Mouse (Mus musculus) embryonic fibroblast, embryonic 13.5 days (primary cell): ENCODE data around the gene Tmem234.

Source experiments
- CTCF ChIP-seq: IDR thresholded peaks from 2 replicates; pipeline ENCODE4 v1.5.1; 2011; ENCODE audit warnings: mild to moderate bottlenecking, control low read depth, low read length, moderate library complexity, borderline replicate concordance; ENCODE audit not compliant: insufficient read depth
- POLR2A ChIP-seq: IDR thresholded peaks from 2 replicates; pipeline ENCODE4 v1.6.1; 2011; ENCODE audit warnings: low read depth, mild to moderate bottlenecking, control low read depth, low read length, moderate library complexity

DNA sequence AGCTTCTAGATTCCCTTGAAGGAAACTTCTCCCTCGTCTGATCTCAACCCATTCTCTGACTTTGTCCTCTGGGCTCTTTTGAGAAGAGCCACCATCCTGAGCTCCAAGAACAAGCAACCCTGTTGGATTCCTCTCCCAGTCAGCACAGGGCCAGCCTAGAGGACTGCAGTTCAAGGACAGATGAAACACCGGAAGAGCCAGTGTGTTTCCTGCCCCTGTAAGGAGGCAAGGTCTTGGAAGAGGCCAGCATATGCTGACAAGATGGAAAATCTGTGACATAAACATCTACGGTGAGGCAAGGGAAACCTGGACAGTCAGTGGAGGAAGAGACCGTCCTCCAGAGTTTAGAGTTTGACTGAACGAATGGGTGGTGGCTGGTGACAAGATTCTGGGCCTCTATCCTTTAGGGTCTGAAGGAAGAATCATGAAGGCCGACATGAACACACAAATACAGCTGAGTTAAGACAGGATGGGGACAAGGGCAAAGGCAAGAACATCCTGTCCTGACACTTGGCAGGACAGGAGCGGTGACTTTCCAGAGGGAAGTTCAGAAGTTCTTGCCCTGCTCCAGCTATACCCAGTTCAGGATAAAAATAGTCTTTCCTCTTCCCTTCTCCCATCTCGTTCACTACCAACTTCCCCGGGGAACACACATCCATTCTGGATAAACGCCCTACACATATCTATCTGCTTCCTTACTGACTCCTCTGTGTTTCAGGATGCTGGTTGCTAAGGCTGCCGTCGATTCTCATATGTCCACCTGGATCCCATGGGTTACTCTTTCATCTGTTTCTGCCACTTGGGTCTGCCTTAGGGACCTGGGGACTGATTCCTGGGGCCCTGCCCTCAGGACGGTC, 28.0 kb upstream of the Tmem234 start:
- TF ChIP-seq CTCF: no peak
- no peak for TF ChIP-seq POLR2A
